Mouse (Mus musculus) spleen, postnatal 4 days (tissue): ENCODE data around the gene Acod1.

Experiments used
- DNase-seq, 2 experiments: peaks; one replicate each; pipeline ENCODE4 v3.0.0; 2022; ENCODE audit warnings: low spot score in 2 of 2

Acod1 gene

DNA sequence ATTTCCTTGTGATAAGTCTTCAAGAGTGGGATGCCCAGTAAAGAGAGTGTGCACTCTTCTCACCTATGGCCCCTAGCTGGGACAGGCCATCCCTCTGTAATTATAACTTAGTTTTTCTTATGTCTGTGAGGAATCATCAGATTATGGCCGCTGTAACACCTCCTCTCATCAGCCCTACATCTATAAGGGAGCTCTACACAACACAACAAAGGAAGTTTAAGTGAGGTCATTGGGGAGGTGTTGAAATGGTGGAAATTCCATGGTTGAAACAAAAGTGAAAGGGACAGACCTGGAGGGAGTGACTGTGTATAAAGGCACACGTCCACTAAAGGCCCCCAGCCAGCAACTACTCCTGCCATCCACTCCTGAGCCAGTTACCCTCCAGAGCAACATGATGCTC is at the start of gene Acod1:
Gene Acod1, plus strand, starts transcription at position 301 of the 400 bp plus-strand sequence.
- no peak for DNase-seq

DNA sequence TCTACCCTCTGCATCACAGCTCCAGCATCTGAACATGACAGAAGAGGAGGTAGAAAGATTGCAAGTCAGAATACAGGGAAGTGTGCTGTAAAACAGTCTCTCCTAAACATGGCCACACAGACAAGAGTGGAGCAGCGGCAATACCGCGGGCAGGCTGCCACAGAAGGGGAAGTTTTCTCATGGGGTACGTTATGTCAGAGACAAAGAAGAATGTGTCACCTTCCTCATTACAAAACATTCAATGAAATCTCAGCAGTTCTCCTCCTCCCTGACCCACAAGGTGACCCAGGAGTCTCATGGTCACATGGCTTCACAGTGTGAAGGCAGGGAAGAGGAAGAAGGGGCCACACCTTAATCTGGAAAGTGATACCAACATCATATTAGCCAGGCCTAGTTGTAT is 39.0 kb upstream of the Acod1 start:
- DNase-seq = no peak

DNA sequence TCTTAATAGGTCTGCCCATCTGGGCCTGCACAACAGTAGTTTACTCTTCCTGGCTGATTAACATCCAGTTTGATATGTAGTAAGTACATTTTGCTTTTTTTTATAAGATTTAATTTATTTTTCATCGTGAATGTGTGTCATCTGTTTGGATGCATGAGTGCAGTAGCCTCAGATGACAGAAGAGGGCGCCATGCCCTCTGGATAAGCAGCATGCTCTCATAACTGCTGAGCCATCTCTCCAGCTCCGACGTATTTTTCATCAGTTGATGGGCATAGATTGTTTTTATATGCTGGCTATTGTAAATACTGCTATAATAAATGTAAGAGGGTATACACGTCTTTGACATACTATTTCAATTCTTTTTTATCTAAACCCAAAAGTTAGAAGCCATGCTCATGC is 35.0 kb upstream of the Acod1 start:
- no peak for DNase-seq

DNA sequence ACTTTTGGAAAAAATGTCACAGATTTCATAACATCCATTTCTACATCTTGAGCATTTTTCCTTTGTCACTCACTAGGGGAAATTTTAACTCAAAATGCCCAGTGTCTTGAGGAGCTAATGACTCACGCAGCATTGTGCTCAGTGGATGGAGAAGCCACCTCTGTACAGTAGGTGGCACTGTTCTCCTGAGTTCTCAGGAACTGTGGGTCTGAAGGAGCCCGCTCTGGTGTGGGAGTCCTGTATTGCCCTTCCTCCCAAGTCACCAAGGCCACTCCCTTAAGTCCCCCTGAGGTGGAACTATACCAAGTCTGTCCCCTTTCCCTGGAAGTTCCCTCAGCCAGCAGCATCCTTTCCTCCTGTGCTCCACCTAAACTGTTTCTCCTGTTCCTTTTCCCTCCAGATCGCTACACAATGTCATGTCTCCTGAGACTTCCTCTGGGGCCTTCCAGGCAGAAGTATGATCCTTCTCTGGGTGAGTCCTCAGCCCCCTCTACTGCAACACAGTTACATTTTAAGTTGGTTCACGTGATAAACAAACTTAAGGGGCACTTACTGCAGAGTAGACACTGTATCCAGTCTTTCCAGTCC is 34.1 kb upstream of the Acod1 start:
- DNase-seq = peak; percentile 54 to 73

DNA sequence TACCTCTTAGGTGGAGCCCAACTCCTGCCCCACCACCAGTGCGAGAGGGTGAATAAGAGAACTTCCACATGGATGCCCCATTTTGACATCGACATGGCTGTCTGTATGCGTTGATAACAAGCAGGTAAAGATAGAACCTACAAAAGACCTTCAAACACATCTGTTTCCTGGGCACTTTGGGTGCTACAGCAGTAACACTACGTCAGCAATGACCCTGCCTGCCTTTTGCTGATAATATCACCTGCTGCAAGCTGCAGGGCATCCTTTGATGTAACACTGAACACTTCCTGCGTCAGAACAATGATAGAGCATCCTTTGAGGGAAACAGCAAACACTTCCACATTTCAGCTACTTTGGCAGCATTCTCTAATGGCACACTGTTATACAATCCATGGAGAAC is 29.8 kb upstream of the Acod1 start:
- DNase-seq = no peak

DNA sequence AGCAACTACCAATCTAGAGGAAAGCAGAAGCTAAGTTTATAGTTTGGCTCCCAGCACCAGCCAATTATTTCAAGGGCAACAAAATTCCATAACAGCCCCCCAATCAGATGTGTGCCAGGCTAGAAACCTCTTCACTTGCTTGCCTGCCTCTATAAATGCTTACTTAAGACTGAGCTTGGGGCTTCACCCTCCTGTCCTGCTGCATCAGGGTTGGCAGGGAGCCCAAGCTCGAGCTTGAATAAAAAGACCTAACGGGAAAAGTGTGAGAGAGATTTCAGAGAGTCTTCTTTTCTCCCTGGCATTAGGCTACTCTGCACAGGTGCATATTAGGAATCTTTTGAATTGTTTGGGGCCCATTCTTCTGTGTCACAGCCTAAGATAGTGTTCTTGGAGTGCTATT is 26.7 kb upstream of the Acod1 start:
- no peak for DNase-seq

DNA sequence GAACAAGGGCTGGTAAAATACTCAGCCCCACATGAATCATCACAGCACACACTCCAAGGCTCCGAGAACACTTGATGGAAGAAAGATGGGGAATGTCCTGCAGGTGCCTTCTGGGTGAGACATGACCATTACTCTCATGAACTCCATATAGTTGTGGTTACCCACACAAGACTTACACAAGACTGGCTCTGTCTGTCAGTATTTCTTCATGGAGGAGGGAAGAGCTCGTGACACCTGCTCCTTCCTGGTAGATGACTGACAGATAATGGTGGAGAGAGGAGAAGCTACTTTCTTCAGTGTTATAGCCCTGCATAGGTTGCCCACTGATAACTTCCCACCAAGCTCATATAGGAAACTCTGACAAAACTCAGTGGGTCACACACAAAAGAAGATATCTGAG is 17.6 kb upstream of the Acod1 start:
- no peak for DNase-seq

DNA sequence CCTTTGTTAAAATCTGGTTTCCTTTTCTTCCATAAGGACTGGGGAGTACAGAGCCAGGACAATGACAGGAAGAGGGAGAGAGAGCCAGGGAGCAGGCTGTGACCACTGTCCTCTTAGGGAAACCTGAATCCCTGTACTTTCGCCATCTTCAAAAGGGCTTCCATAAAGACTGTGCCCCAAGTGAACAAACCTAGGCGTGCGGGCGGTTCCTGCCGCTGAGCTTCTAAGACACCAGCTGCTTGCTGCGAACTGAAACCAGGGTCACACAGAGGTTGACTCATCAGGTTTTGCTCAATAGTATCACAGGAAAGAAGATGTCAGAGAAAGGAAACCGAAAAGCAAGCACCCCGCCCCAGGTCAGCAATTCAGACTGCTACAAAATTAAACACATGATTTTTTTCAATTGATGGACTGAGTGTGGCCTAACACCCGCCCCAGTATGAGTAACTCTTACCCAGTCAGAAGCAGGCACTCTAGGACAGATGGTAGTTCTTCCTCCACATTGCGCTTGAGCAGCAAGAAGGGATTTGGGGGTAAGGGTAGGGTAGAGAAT is 13.4 kb upstream of the Acod1 start:
- peak; percentile 21 to 66 for DNase-seq

DNA sequence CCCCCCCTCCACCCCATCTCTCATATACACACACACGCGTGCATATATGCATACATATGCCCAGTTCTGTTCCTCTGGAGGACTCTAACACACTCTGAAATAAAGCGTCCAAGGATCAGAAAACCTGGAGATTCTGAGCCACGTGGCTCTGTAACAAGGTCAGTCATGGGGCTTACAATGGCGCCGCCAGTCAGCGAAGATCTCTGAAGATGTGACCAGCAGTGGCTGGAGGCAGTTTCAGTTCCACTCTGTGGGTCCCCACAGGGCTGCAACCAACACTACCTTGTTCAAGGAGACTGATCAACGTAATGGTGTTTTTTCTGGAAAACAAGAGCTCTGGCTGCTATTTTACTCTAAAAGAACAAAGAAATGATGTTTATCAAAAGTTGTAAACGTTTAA is 12.7 kb upstream of the Acod1 start:
- no peak for DNase-seq

DNA sequence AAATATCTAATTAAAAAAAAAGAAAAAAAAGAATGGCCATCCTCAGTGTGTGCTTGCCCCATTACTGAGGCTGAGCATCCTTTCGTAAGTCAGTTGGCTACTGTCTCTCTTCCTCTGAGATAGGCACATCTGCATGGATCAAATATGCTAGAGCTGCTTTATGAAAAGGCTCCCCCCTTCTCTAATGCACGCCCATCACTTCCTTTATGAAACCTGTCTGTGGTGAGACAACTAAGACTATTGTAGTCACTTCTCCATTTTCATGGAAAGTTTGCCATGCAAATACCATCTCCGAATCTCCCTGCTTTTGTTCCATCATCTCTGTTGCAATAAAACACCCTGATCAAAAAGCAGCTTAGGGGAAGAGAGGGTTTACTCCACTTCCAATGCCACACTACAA is 9.8 kb upstream of the Acod1 start:
- DNase-seq = no peak

DNA sequence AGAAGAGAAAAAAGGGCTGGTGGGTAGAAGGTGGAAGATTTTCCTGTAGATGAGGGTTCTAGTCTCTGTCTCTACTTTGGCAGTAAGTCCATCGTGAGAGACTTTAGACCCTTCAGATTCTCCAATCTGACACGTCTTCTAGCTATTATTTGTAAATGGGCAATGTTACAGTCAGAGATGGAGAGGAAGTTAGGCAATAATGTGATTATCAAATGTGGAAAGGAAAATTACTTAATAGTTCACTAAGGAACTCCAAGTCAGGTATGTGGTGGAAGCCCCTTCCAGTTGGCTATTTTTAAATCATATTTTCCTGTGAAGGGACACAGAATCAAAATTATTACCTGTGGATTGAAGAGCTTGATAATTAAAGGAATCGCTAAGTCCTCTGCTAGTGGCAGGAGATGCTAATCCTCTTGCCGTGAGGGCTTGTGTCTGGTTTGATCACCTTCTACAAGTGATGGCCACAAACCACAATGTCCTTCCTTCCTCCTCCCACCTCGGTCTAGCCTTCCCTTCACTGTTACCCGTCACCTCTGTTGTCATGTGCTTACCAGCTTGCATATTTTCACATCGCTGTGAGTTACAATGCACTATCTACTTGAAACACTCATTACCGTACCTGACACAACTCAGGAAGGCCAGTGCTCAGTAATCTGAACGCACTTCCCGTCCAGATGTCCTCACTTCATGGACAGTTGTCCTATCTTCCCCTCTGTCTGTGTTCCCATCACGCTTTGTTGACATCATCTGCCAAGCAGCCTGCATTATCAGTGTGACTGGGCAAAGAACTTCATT is 1.7 kb downstream of the Acod1 start:
- no peak for DNase-seq

DNA sequence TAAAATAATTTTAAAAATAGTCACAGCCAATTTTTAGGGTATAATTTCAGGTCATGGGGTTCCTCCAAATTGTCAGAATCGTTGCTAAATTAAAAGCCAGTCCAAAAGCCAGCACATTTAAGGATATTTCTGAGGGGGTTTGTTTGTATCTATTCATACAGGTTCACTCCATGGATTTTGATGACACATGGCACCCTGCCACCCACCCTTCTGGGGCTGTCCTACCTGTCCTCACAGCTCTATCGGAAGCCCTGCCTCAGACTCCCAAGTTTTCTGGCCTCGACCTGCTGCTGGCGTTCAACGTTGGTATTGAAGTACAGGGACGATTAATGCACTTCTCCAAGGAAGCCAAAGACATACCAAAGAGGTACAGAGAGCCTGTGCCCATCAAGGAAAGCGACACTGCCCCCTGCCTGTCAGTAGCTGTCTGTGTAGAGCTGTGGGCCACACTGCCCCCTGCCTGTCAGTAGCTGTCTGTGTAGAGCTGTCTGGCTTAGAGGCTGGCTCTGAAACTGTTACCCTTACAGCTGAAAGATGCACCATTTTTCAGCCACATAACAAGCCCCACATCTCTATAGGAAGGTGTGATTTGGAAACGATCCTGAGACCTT is 4.5 kb downstream of the Acod1 start:
- peak; percentile 80 to 92 for DNase-seq

DNA sequence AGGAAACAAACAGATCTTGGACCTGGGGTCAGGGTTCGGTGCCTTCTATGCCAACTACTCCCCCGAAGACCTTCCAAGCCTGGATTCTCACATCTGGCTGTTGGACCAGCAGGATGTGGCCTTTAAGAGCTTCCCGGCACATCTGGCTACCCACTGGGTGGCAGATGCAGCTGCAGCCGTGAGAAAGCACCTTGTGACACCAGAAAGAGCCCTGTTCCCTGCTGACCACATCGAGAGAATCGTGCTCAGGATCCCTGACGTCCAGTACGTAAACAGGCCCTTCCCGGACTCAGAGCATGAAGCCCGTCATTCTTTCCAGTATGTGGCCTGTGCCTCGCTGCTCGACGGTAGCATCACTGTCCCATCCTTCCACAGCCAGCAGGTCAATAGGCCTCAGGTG is 8.0 kb downstream of the Acod1 start:
- peak in 1 of 2 experiments; percentile 57 for DNase-seq

DNA sequence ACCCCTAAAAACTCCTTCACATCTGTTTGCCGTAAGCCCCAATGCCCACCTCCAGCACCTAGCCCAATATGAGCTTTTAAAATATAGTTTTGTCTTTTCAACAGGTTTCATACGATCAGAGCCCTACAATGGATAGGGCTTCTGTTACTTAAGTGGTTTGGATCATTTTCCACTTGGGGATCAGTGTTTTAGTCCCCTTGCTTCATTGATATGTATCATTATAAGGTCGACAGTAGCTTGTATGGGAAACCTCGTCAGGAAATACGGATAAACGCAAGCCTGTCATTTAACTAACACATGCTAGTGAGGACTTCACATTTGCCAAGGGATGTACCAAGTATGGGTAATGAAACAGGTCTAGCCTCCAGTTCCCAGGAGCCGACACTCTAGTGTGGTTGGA is 9.8 kb downstream of the Acod1 start:
- DNase-seq = no peak

DNA sequence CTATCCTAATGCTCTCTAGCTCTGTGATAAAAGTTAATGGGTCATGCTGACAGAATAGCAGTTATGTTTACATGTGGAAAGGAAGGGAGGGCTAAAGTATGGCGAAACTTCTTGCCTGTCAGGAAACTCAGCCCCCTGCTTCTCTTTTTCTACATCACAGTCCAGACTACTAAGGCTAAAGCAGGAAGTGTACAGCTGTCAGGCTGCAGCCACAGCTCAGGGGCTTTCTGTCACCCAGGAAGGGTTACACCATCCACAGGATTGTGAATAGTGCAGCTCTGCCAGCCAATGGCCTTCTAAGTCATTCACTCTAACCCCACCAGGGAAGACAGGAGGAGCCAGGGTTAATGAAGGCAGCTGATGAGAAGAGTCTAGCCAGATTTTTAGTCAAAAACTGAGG is 12.2 kb downstream of the Acod1 start:
- DNase-seq = peak; percentile 28 to 67

DNA sequence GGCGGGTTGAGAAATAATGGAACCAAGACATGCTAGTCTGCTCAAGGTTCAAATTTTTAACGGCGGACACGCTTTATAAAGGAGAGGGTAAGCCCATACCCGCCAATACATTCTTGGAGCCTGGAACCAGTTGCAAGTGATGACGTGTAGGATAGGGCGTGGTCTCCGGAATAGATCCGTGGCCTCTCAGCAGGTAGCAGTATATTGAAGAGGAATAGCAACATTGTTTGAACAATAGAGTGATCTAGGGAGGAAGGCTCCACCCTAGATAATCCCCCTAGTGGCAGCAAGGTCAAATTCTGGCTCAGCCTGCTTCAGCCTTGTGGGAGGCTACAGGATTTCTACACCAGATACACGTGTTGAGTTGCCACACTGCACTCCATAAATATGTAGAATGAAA is 12.7 kb downstream of the Acod1 start:
- peak; percentile 16 to 55 for DNase-seq

DNA sequence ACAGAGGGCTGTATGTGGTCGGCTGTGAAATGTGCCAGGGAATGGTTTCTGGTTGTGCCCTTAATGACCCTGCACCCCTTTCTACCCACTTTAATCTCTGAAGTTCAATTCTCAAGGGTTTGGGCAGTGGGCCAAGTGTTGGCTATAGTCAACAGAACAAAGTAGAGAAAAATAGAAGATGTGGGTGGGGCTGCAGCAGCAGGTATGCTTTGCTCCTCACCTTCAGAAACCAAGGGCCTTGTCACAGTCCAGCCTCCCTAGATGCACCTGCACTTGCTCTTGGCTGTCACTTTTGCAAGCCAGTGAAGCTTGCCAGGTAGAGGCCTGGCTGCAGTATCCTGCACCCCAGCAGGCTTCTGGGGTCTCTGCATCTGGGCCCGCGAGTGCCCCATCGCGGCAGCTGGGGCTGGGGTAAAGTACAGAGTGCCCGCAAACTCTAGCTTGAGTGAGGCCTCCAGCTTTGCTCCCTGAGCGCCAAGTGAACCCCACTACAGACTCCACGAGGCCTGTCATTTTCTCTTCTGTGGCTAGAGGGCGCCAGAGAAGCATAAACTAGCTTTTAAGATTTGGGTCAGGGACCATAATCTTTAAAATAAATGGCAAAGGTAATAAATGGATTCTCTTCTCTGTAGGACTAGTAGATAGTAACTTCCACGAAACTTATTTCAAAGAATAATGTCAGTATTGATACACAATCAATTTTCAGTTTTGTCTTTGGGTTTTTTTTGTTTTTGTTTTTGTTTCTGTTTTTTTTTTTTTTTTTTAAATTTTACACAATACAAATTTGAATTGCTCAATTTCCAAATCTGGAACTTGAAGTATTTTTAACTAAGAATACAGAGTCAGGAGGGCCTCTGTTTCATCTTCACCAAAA is 18.8 kb downstream of the Acod1 start:
- DNase-seq = peak; percentile 79 to 90

DNA sequence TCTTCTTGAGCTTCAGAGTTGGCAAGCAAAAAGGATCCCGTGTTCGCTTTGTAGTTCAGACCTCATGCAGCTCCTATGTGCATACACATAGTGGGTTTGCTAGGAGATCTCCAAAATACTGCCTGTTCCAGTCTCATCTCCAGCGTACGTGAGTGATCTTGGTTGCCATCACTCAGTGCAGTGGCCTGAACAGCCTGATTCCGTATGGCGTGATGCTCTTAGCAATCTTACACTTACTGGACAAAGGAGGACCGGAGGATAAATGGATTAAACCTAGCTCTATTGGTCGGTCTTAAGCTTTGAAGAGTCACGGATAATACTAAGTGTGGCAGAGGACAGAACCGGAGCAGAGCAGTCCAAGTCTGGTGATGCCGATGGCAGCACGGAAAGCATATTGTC is 22.7 kb downstream of the Acod1 start:
- peak in 1 of 2 experiments; percentile 57 for DNase-seq

DNA sequence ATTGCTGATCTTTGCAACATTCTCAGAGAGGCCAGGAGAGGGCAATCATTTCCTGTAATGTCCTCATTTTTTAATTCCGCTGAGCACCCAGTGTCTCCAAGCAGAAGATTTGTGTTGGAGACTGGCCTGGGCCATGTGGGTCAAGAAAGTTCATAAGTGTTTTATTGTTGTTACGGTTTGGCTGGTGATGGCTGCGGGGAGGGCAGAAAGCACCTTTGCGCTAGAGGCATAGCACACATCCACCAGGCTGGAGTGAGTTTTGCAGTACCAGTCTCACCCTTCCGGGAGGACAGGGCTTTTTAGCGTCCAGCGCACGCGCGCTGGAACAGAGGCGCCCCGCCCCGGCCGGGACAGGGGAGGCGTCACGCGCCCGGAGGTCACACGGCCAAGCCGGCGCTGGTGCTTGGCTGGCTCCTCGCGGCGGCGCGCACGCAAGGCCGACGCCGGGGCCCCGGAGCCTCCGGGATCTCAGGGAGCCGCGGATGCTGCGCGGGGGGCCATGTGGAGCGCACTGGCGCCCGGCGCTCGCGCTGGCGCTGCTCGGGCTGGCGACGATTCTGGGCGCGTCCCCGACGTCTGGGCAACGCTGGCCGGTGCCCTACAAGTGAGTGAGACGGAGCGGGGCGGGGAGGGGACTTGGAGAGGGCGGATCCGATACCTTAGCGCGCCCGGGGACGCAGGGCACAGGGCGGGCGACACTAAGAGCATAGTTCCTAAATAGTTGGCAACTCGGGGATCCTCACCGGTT is 23.3 kb downstream of the Acod1 start, which contains the start of gene Cln5:
Gene Cln5, plus strand, starts transcription at position 353 of the 748 bp plus-strand sequence.
- DNase-seq = peak; percentile 92 to 95

DNA sequence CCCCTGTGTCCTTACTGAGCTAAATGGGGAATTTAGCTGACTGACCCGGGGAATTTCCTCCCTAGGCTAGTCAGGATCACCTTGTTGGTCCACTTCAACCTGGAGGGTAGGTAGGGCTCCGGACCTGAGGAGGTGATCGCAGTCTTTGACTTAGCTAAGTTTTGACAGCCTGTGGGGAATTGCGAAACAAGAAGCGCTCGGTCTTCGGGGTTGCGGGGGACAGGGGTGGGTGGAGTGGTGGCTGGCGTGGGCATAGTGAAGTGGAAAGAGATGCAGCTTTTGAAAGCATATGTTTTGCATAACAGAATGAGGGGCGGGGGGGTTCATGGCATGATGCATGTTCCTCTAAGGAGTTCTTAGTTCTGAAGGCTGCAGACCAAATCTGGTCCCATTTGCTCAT is 24.0 kb downstream of the Acod1 start:
- DNase-seq = peak; percentile 38 to 74

DNA sequence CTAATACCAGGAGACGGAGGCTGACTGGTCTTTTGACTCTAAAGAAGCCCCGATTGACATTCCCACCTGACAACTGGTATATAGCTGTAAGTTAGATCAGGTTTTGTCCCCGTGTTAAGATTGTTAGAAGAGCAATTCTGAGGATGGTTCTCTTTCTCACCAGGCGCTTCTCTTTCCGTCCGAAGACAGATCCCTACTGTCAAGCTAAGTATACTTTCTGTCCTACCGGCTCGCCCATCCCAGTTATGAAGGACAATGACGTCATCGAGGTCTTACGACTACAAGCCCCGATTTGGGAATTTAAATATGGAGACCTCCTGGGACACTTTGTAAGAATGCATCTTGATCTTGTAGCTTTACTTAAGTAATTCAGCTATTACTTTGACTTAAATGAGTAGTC is 24.7 kb downstream of the Acod1 start:
- peak in 1 of 2 experiments; percentile 47 for DNase-seq
